Mouse (Mus musculus) WW6 (cell line): ENCODE data around the gene Hoxa6.

Source experiments
- DNase-seq: peaks from one replicate; pipeline ENCODE4 v3.0.0-alpha.2; 2013; ENCODE audit warnings: low read depth, low spot score

Gene Hoxa6

GRCm38 (mm10) chr6:52178918-52179665 lies 29.4 kb downstream of the Hoxa6 start:
- DNase-seq = no peak

GRCm38 (mm10) chr6:52177806-52178205 lies 30.7 kb downstream of the Hoxa6 start:
- no peak for DNase-seq

- no peak for DNase-seq
Observed at GRCm38 (mm10) chr6:52177061-52177735, 31.3 kb downstream of the Hoxa6 start, which contains the start of gene 5730596B20Rik. Gene 5730596B20Rik, plus strand, starts transcription at chr6:52177498.

GRCm38 (mm10) chr6:52176391-52176790 lies 32.1 kb downstream of the Hoxa6 start:
- no peak for DNase-seq

GRCm38 (mm10) chr6:52175864-52176263 lies 32.7 kb downstream of the Hoxa6 start:
- no peak for DNase-seq

GRCm38 (mm10) chr6:52174968-52175751 lies 33.4 kb downstream of the Hoxa6 start:
- no peak for DNase-seq

GRCm38 (mm10) chr6:52173648-52174047 lies 34.9 kb downstream of the Hoxa6 start:
- no peak for DNase-seq

GRCm38 (mm10) chr6:52172501-52172900 lies 36.0 kb downstream of the Hoxa6 start:
- peak; percentile 80 for DNase-seq

- no peak for DNase-seq
Observed at GRCm38 (mm10) chr6:52171938-52172337, 36.6 kb downstream of the Hoxa6 start.

GRCm38 (mm10) chr6:52171331-52171730 lies 37.2 kb downstream of the Hoxa6 start:
- no peak for DNase-seq

- DNase-seq = no peak
Observed at GRCm38 (mm10) chr6:52170898-52171223, 37.7 kb downstream of the Hoxa6 start.

- DNase-seq = no peak
Observed at GRCm38 (mm10) chr6:52170166-52170897, 38.2 kb downstream of the Hoxa6 start.

GRCm38 (mm10) chr6:52169499-52170165 lies 38.9 kb downstream of the Hoxa6 start:
- DNase-seq = no peak

GRCm38 (mm10) chr6:52168191-52169055 lies 40.1 kb downstream of the Hoxa6 start:
- DNase-seq = no peak

- no peak for DNase-seq
Observed at GRCm38 (mm10) chr6:52167736-52168161, 40.8 kb downstream of the Hoxa6 start.

- no peak for DNase-seq
Observed at GRCm38 (mm10) chr6:52167176-52167575, 41.3 kb downstream of the Hoxa6 start.

- no peak for DNase-seq
Observed at GRCm38 (mm10) chr6:52166431-52167077, 42.0 kb downstream of the Hoxa6 start.

- DNase-seq = no peak
Observed at GRCm38 (mm10) chr6:52165441-52166370, 42.8 kb downstream of the Hoxa6 start.
